Mouse (Mus musculus) urinary bladder, postnatal 14 days (tissue): ENCODE measurements around the gene Psenen.

ENCODE experiments used
- DNase-seq: peaks from one replicate; pipeline ENCODE4 v3.0.0; 2021; ENCODE audit warnings: low spot score

Psenen gene

DNA sequence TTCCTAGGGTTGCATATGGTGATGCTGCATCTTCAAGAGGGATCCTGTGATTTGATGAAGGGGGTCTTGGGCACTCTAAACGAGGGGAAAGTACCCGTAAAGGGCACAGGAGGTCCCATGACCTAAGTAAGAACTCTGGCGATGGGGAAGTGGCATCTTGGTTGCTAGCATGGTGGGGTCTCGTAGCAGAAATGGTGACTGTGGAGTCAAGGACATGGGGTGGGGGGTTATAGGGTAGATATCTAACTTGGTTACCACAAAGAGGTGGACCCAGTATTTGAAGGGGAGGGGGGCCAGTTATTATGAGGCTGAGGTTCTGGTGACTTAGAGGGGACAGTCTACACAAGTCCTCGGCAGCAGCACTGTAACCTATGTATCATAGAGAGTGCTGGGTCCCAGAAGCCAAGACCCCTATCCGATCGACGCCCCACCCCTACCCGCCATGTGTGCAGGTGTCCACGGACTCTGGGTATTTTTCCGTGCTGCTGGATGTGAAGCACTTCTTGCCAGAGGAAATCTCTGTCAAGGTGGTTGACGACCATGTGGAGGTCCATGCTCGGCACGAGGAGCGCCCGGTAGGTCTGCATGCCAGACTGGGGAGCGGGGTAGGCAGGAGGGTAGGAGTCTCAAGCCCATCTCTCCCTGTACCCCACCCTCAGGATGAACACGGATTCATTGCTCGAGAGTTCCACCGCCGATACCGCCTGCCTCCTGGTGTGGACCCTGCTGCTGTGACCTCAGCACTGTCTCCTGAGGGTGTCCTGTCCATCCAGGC lies 9.4 kb downstream of the Psenen start:
- DNase-seq, result no peak

DNA sequence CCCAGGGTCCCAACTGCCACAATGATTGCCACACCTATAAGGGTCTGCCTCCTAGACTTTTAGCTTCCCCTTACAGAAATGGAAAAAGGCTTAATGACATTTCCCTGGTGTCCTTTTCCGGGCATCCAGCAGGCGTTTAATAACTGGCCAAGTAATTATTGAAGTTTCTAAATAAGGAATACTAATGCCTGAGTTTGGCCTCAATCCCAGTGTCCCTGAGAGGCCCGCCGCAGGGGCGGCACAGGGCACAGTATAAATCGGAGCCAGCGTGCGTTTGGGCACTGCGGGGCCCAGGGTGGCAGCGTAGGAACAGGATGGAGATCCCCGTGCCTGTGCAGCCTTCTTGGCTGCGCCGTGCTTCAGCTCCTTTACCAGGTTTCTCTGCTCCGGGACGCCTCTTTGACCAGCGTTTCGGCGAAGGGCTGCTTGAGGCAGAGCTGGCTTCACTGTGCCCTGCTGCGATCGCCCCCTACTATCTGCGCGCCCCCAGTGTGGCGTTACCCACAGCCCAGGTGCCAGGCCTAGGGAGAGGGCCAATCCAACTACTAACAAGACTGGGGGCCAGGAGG lies 10.3 kb downstream of the Psenen start:
- DNase-seq, result peak; percentile 46

GRCm38 (mm10) chr7:30552102-30553020 lies 11.1 kb downstream of the Psenen start, which contains the start of the genes Hspb6 and Proser3:
Hspb6 (plus strand) TSS chr7:30552178.
Proser3 (minus strand) TSS chr7:30552299.
- DNase-seq, result peak; percentile 98

GRCm38 (mm10) chr7:30551445-30552101 lies 11.9 kb downstream of the Psenen start:
- DNase-seq, result peak; percentile 57

DNA sequence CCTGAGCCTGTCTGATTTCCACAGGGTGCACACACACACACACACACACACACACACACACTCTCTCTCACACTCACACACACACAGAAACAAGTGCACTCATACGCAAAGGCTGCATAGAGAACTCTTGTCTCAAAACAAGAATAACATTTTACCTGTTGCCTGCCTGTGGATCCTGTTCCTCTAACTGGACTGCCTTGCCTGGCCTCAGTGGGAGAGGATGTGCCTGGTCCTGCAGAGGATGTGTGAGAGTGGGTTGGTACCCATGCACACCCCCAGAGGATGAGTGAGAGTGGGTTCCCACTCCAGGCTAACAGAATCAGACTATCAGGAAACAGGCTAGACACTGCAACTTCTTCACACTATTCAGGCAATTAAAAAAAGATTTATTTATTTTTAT lies 12.8 kb downstream of the Psenen start:
- DNase-seq, result no peak

DNA sequence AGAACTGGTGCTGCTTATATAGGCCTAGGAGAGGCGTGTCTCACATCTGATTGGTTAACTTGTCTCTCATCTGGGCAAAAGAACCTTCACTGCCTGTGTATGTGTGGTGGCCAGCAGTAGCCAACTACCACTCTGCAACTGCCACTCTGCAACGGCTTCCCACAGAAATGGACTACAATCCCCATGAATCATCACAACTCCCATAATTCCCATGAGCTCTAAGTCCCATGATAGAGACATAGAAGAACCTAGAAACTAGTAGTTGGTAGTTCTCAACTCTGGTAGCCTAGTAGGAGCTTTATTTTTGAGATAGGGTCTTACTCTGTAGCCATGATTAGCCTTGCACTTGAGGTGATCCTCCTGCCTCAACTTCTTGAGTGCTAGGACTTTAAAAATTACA lies 13.5 kb downstream of the Psenen start:
- DNase-seq, result no peak

DNA sequence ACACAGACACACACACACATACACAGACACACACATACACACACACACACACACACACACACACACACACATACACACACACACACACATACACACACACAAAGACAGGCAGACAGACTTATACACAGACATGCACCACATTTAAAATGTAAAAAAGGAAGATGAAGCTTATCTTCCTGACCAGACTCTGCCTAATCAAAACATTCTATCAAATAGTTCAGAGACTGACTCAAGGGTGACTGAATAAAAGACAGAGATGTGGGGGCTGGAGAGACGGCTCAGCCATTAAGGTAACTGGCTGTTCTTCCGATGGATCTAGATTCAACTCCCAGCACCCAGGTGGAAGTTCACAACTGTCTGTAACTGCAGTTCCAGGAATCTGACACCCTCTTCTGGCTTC lies 19.1 kb downstream of the Psenen start:
- DNase-seq, result no peak

- DNase-seq, result no peak
Observed at GRCm38 (mm10) chr7:30540572-30540971, 22.9 kb downstream of the Psenen start.

DNA sequence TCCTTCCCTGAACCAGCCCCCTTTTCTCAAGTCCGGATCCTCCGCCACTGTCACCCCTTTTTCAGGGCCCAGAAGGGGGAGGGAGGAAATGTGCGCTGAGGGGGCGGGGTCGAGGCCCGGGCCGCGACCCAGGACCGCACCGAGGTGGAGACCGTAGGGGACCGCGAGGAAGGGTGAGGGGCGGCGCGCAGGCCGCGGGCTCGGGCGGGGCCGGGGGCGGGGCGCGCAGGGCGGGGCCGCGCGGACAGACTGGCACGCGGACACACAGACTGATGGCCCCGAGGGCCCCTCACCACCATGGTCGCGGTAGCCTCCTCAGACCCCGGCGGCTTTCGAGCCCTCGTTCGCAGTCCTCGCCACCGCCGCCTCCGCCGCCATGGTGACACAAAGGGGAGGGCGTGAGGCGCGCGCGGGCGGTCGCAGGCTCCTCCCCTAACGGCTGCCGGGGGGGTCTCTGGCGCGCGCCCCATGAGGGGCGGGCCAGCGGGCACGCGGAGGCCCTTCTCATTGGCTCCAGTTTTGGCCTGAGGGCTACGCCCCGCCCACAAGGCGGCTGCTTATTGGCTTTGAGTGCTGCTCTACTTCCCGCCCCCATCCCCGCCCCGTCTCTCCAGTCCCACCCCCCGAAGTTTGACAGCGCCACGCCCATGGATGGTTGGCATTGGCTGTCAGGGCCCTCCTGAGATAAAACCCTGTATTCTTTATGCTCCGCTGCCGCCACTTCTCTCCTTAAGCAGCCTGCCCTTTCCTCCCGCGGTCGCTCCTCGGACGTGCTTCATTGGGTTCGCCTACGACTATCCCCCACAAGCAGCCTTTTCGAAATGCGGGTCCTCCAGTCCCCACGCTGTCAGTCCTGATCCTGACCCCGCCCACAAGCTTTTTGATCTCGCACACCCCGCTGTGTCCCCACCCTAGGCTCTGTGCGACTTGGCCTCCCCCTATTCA lies 28.5 kb downstream of the Psenen start, which contains the start of gene Arhgap33:
TSS of gene Arhgap33 (minus strand) at position 428 of the 945 bp plus-strand sequence.
- DNase-seq, result peak; percentile 95

DNA sequence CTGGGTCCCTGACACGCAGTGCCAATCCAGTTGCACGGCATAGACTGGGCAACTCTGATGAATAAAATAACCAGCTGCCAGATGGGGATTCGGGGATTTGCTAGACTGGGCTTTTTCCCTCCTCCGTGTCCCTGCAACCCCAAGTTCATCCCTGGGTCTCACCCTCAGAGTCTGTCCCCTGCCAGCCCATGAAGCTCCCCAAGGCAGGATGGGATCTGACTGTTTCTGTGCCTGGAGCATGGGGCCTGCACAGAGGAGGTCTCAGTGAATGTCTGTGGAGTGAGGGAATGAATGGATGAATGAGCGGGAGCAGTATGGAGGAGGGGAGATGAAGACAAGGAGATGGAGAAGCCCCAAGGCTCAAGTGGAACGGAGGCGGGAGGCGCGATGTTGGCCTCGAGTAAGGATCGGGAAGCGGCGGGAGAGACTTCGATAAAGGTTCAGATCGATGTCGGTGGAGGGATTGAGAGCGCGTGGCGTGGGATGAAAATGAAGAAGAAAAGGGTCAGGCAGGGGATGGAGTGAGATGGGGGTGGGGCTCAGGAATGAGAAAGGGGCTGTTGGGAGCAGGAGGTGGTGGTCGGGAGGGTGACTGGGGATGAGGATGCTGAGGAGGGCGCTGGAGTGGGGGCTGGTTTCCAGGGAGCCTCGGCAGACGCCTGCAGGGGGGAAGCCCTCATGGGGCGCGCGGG lies 29.3 kb downstream of the Psenen start:
- no peak for DNase-seq

DNA sequence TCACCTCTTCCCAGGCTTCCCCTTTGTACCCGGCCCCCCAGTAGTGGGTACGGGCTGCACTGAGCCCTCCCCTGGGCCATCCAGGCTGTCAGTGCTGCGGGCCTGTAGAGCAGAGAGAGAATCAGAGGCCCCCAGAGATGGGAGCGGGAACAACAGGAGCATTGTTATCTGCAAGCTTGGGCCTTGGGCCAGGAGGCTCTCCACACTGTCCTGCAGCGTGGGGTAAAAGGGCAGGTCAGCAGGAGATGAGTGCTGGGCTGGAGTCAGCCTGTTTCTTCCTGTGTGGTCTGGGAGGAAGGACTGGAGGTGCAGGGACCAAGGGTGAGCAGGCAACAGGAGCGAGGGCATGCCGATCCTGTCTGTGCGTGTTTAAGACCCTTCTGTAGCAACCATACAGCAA lies 30.5 kb downstream of the Psenen start:
- DNase-seq, result no peak

- DNase-seq, result no peak
Observed at GRCm38 (mm10) chr7:30531291-30531815, 32.1 kb downstream of the Psenen start.

GRCm38 (mm10) chr7:30526981-30527380 lies 36.4 kb downstream of the Psenen start:
- DNase-seq, result no peak

GRCm38 (mm10) chr7:30526399-30526798 lies 37.0 kb downstream of the Psenen start:
- no peak for DNase-seq

DNA sequence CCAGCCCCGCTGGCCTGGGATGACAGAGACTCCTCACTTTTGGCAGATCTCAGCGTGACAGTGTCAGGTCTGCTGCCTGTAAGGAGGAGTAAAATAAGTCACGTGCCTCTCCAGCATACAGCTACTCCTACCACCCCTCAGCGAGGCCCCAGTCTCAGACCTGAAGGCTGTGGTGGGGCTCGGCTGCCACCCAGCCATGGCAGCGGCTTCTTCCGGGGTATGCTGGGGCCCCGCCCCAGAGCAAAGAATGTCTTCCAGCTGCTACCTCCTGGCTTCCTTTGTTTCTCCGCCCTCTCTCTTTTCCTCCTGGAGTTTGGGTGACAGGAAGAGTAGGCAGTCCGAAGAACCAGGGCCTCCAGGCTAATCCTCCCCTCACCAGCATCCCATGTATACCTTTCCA lies 37.5 kb downstream of the Psenen start:
- no peak for DNase-seq

DNA sequence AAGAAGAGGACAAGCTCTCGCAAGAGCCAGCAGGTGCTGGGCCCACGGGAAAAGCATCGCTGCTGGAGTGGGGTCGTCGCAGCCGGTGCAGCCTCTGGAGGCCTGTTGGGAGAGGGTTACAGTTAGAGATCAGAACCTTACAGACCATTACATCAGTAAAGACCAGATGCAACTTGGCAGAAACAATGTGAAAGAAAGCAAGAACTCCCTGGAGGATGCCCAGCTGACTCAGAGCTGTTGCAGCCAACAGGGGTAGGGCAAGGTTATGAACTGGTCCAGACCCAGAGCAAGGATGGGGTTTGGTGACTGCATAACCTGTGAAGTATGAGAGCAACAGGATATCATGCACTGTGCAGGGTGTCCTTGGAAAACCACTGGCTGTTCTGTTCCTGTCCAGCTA lies 38.9 kb downstream of the Psenen start:
- no peak for DNase-seq

- DNase-seq, result no peak
Observed at GRCm38 (mm10) chr7:30522871-30523270, 40.6 kb downstream of the Psenen start.

GRCm38 (mm10) chr7:30520856-30521255 lies 42.6 kb downstream of the Psenen start:
- no peak for DNase-seq

GRCm38 (mm10) chr7:30520396-30520795 lies 43.0 kb downstream of the Psenen start:
- no peak for DNase-seq

DNA sequence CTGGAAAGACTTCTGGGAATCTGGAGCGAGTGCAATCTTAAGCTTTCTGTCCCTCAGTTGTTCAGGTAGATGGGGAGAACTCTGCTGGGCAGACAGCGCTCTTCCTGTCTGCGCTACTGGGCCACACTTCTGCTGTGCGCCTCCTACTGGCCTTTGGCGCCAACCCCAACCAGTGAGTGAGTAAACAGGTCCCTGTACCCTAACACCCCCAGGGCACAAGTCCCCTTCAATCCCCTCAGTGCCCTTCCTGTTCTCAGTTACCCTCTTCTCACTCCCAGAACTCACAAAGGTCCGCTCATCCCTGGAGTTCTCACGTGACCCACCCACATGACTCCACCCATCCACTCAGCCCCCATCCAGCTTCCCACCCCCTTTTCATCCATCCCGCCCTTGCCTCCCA lies 45.1 kb downstream of the Psenen start:
- no peak for DNase-seq
